In genomic region chr5:146954576-146954975, GRCm38 (mm10) we compare ENCODE assay signal across 20 mouse cellular contexts. TPM values are rescaled to one million over a fixed set of nuclear protein-coding genes. Genes with fewer than 3 reads are reported as not detected.
A peak's percentile ranks its signal among the peaks of the same experiment; 100 is the strongest.
DNase-seq lines count a peak whose midpoint lies in the region; TF ChIP-seq lines count a peak whose summit lies in the region.
"Had no signal": no experiment of that assay in that cellular context is flagged by ENCODE, and none has a peak within 500 bp of the region (broad histone marks: within the 10 kb centered on the region; RNA-seq: fewer than 3 reads in every experiment).

No protein-coding gene starts in this region.

- TF ChIP-seq POLR2A in kidney, adult 2 months (IDR thresholded peaks at IDR 0.05; ENCODE audit: low read depth, low read length) = no peak

- no peak overlapping the region for H3K27ac ChIP-seq in kidney, adult 2 months (ENCODE audit: insufficient read depth, low read depth, low read length)
- peak overlapping the region; percentile 36; the same call in 1 of the 2 replicates for H3K27ac ChIP-seq in layer of hippocampus, adult 2 months
- H3K27ac ChIP-seq: embryonic facial prominence, embryonic 15.5 days; forebrain, embryonic 10.5 days; heart, adult 2 months; hindbrain, embryonic 10.5 days; hindbrain, embryonic 15.5 days had no signal

- 43% methylated on average over 7 of the region's 7 CpGs for WGBS in kidney, adult 2 months

- DNase-seq in adrenal gland, postnatal 14 days = peak; percentile 29
- no peak for DNase-seq in adrenal gland, postnatal 10 days
- DNase-seq in kidney, adult 2 months = peak; percentile 57
- DNase-seq in kidney, postnatal 14 days = no peak
- no peak for DNase-seq in layer of hippocampus, adult 2 months (ENCODE audit: low spot score in 2 of 2)
- no peak for DNase-seq in layer of hippocampus, postnatal 25 days (ENCODE audit: extremely low spot score in 1 of 2, low spot score in 1 of 2)
- peak; percentile 39 for DNase-seq in gastrocnemius, postnatal 14 days
- no peak for DNase-seq in cerebellum, adult 8-10 months
- DNase-seq: adrenal gland, postnatal 25 days; B cell, adult 2 months; cerebellum, adult 18-20 months; cerebellum, postnatal 10 days; embryo, embryonic 11 days; heart, adult 2 months had no signal

- H3K4me1 ChIP-seq in kidney, adult 2 months (ENCODE audit: control insufficient read depth, insufficient read depth, low read length) = no peaks in the 10 kb centered on the region; the same call in 1 of the 2 replicates

- TF ChIP-seq CTCF in kidney, adult 2 months (conservative IDR thresholded peaks at IDR 0.05; ENCODE audit: insufficient read depth, insufficient read length, low read depth, low read length) = no peak
- no peak for TF ChIP-seq CTCF in layer of hippocampus, adult 2 months (conservative IDR thresholded peaks at IDR 0.05)

- H3K4me3 ChIP-seq in kidney, adult 2 months (ENCODE audit: insufficient read depth, low read depth, low read length) = no peak overlapping the region
- H3K4me3 ChIP-seq in layer of hippocampus, adult 2 months = no peak overlapping the region
- H3K4me3 ChIP-seq: embryonic facial prominence, embryonic 15.5 days; erythroblast, embryonic 14.5 days; forebrain, embryonic 10.5 days; heart, adult 2 months; heart, embryonic 12.5 days; hindbrain, embryonic 10.5 days; hindbrain, embryonic 15.5 days had no signal

- H3K27me3 ChIP-seq in kidney, adult 2 months (replicated peaks; ENCODE audit: control insufficient read depth, insufficient read depth, low read length) = no peaks in the 10 kb centered on the region
- H3K27me3 ChIP-seq: embryonic facial prominence, embryonic 15.5 days; heart, embryonic 12.5 days; hindbrain, embryonic 15.5 days had no signal

- intact Hi-C loops in gastrocnemius, postnatal 14 days (cut with DNase I; ENCODE audit: low total_unique reads) = no loop called here

- H3K36me3 ChIP-seq in kidney, adult 2 months (ENCODE audit: control insufficient read depth, insufficient read depth, low read length) = peaks cover 1% of the 10 kb centered on the region; the same call in 1 of the 2 replicates

RNA-seq across cellular contexts. Expression of gene Gtf3a, which starts 6.1 kb away (rescaled TPM):
- 32.3 and 34.8 TPM in 2 replicates for total RNA-seq in adrenal gland, postnatal 14 days (2021)
- 10 to 100 TPM; 34.8 to 39.8 TPM for total RNA-seq in adrenal gland, postnatal 10 days (2021)
- 52.3 and 68.0 TPM in 2 replicates for polyA plus RNA-seq in kidney, adult 2 months (2012; rRNA removed)
- 10 to 100 TPM; 23.3 to 24.7 TPM for total RNA-seq in layer of hippocampus, adult 2 months (2021)
- 10 to 100 TPM; 25.5 to 28.5 TPM for total RNA-seq in layer of hippocampus, postnatal 25 days (2021)
- total RNA-seq in gastrocnemius, postnatal 14 days (2021) = 10 to 100 TPM; 22.1 to 25.1 TPM

RNA-seq across cellular contexts. Expression of gene Mtif3, which starts 9.0 kb away (rescaled TPM):
- 28.5 and 31.7 TPM in 2 replicates for total RNA-seq in adrenal gland, postnatal 14 days (2021)
- total RNA-seq in adrenal gland, postnatal 10 days (2021) = 10 to 100 TPM; 28.9 to 36.7 TPM
- 23.2 and 27.7 TPM in 2 replicates for polyA plus RNA-seq in kidney, adult 2 months (2012; rRNA removed)
- 10 to 100 TPM; 20.1 to 20.3 TPM for total RNA-seq in layer of hippocampus, adult 2 months (2021)
- total RNA-seq in layer of hippocampus, postnatal 25 days (2021) = 10 to 100 TPM; 17.4 to 18.4 TPM
- total RNA-seq in gastrocnemius, postnatal 14 days (2021) = 10 to 100 TPM; 21.8 to 24.3 TPM

Comparison
In these comparisons a context has a peak if more than half of its experiments do, and no peak if none do; other contexts are left out.
1. DNase-seq: peak in adrenal gland, postnatal 14 days (single experiment), kidney, adult 2 months (single experiment) and gastrocnemius, postnatal 14 days (single experiment); none in adrenal gland, postnatal 10 days (single experiment), kidney, postnatal 14 days (single experiment), layer of hippocampus, adult 2 months (0 of 2), layer of hippocampus, postnatal 25 days (0 of 2) and cerebellum, adult 8-10 months (single experiment).